Mouse (Mus musculus) gastrocnemius, postnatal 36 days (tissue): Measurements from ENCODE around the gene Gm16368. TPM values are rescaled to one million over a fixed set of nuclear protein-coding genes. Genes with fewer than 3 reads are reported as not detected.
"Not testable (repeated sequence)": the region's sequence is repeated elsewhere in the genome, so short reads cannot be mapped to it uniquely, and the experiment has no call there.

Experiments used
- DNase-seq, 2 experiments: peaks; one replicate each; pipeline ENCODE4 v3.0.0; 2022
- intact Hi-C: fragments of 180-260 bp; cut with DNase I; formaldehyde crosslinking; loops from one replicate; pipeline ENCODE4 v1.15.1; 2025
- long read RNA-seq, 2 experiments: library from polyadenylated mRNA; stranded (forward); transcript quantifications; one replicate each; pipeline ENCODE4 v2.0.0; 2021
- total RNA-seq, 2 experiments: library from RNA; stranded (reverse); gene quantifications; 2 replicates each; pipeline ENCODE4 v1.2.3; 2021

Gene Gm16368
- total RNA-seq: not detected
- long read RNA-seq, experiment 1: 0 reads
- long read RNA-seq, experiment 2: 0 reads

DNA sequence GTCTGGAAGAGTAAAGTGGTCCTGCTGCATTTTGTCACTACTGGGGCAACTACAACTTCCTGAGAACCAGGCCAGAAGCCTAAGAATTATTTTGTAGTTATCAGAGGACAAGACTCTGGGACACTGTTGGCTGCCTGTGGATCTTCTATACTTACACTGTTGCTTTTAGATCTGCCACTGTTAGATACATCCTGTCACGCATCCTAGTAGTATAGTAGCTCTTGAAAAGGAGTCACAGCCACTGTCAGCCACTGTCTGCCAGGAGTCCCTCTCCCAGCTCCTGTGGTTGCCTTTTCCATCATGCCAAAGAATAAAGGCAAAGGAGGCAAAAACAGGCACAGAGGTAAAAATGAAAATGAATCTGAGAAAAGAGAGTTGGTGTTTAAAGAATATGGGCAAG is at the start of gene Gm16368:
TSS of gene Gm16368 (plus strand) at position 301 of the 400 bp plus-strand sequence.
- DNase-seq, intact Hi-C loops: not testable (repeated sequence)

DNA sequence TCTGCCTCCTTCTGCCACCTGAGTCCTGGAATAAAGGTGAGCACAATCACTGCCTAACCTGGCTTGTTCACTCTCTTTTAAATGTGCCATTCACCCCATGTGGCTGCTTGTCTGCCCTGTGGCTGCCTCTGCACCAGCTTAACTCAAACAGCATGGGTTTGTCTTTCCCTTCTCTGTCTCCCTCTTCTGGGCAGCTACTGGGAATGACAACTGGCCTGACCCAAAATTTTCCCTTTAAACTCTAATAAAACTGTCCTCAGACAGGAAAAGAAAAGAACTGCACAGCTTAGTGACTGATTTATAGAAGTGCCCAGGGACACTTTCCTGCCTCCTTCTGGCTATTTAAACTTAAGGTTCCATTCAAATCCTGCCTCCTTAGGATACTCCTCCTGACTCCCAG is 44.4 kb upstream of the Gm16368 start:
- DNase-seq, intact Hi-C loops: not testable (repeated sequence)

DNA sequence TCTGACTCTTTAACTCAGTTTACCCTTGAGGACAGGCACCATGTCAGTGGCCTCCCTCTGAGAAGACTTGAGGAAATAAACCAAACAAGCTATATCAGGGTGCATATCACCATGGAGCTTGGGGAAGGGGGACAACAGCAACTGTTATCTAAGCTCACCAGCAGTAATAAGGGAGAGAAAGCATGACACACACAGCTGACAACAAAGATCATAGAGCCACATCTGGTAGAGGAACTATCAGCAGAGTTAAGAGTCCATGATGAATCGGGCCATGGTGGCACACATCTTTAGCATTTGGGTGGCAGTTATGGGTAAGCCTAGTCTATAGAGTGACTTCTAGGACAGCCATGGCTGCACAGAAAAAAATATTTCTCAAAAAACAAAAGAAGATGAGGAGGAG is 43.8 kb upstream of the Gm16368 start:
- DNase-seq: not testable (repeated sequence)
- intact Hi-C loops: loop anchor here (5.0 kb wide), 1 partner anchor 298 kb away; no protein-coding TSS in a partner anchor

DNA sequence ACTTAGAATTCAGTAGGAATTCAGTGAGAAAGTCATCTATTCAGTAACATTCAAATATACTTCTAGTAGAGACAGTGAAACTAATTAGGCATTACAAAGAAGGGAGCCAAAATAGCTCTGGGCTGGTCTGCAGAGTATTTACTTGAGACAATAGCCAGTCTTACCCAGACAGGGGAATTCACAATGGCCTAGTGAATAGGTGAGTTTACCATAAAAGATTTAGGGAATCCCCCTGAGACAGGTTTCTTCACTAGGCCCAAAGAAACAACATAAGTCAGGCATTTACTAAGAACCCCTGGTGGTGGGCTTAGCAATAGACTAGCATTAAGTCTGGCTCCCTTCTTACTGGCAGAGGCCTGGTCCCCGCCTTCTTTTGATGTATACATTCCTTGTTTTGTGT is 38.3 kb upstream of the Gm16368 start:
- intact Hi-C loops, DNase-seq: not testable (repeated sequence)

Other genes with a start within 250 kb of the Gm16368 start
- not detected for gene Gm2001, start 241.4 kb upstream of the Gm16368 start, total RNA-seq
- gene Gm2016, start 209.6 kb upstream of the Gm16368 start, total RNA-seq: not detected
- not detected for gene Gm2022, start 188.3 kb upstream of the Gm16368 start, total RNA-seq
- not detected for gene Gm2035, start 163.8 kb upstream of the Gm16368 start, total RNA-seq
- gene Gm2042, start 129.6 kb upstream of the Gm16368 start, total RNA-seq: not detected
- gene Gm2075, start 71.8 kb upstream of the Gm16368 start, total RNA-seq: not detected
- gene Gm6803, start 64.9 kb upstream of the Gm16368 start, total RNA-seq: not detected
- not detected for gene Gm2056, start 56.7 kb upstream of the Gm16368 start, total RNA-seq
- not detected for gene Gm10436, start 98.4 kb downstream of the Gm16368 start, total RNA-seq
- gene Gm8332, start 166.4 kb downstream of the Gm16368 start, total RNA-seq: not detected
- not detected for gene Gm5662, start 190.8 kb downstream of the Gm16368 start, total RNA-seq
- gene Gm5039, start 240.3 kb downstream of the Gm16368 start, total RNA-seq: not detected